Mouse (Mus musculus) retina, postnatal 1 day (tissue): ENCODE data around the gene Stk38.
"Not testable (repeated sequence)": the region's sequence is repeated elsewhere in the genome, so short reads cannot be mapped to it uniquely, and the experiment has no call there.

Source experiments
- DNase-seq: peaks from one replicate; pipeline ENCODE4 v3.0.0-alpha.2; 2012

Stk38 gene

GRCm38 (mm10) chr17:29034264-29034663, 26.5 kb upstream of the Stk38 start:
- DNase-seq = no peak

GRCm38 (mm10) chr17:29033569-29034061, 25.8 kb upstream of the Stk38 start:
- DNase-seq = no peak

GRCm38 (mm10) chr17:29032274-29033069, 24.7 kb upstream of the Stk38 start, which contains the start of gene Srsf3:
Gene Srsf3 (plus strand): TSS chr17:29032628.
- DNase-seq = peak; percentile 99

GRCm38 (mm10) chr17:29031771-29032273, 24.0 kb upstream of the Stk38 start:
- DNase-seq = no peak

GRCm38 (mm10) chr17:29031085-29031711, 23.4 kb upstream of the Stk38 start:
- not testable (repeated sequence) for DNase-seq

GRCm38 (mm10) chr17:29030321-29031034, 22.7 kb upstream of the Stk38 start:
- no peak for DNase-seq

- no peak for DNase-seq
Observed at GRCm38 (mm10) chr17:29026652-29027356, 19.0 kb upstream of the Stk38 start.

GRCm38 (mm10) chr17:29024896-29025565, 17.2 kb upstream of the Stk38 start:
- no peak for DNase-seq

- DNase-seq = no peak
Observed at GRCm38 (mm10) chr17:29024047-29024892, 16.5 kb upstream of the Stk38 start.

- no peak for DNase-seq
Observed at GRCm38 (mm10) chr17:29023346-29023745, 15.6 kb upstream of the Stk38 start.

- peak; percentile 60 for DNase-seq
Observed at GRCm38 (mm10) chr17:29022230-29022819, 14.5 kb upstream of the Stk38 start.

GRCm38 (mm10) chr17:29020444-29020843, 12.6 kb upstream of the Stk38 start:
- peak; percentile 45 for DNase-seq

GRCm38 (mm10) chr17:29019391-29019790, 11.6 kb upstream of the Stk38 start:
- DNase-seq = no peak

- DNase-seq = peak; percentile 46
Observed at GRCm38 (mm10) chr17:29018292-29018984, 10.6 kb upstream of the Stk38 start.

- no peak for DNase-seq
Observed at GRCm38 (mm10) chr17:29016705-29017104, 8.9 kb upstream of the Stk38 start.

- peak; percentile 77 for DNase-seq
Observed at GRCm38 (mm10) chr17:29015638-29016037, 7.8 kb upstream of the Stk38 start.

- DNase-seq = no peak
Observed at GRCm38 (mm10) chr17:29014235-29014634, 6.4 kb upstream of the Stk38 start.

GRCm38 (mm10) chr17:29009181-29009580, 1.4 kb upstream of the Stk38 start:
- DNase-seq = no peak

- DNase-seq = no peak
Observed at GRCm38 (mm10) chr17:29008326-29008650, 493 bp upstream of the Stk38 start.

- no peak for DNase-seq
Observed at GRCm38 (mm10) chr17:29007243-29007640, 553 bp downstream of the Stk38 start.
